Mouse (Mus musculus) common myeloid progenitor, adult 5-6 weeks (primary cell): ENCODE measurements around the gene Cfap299. TPM values are rescaled to one million over a fixed set of nuclear protein-coding genes. Genes with fewer than 3 reads are reported as not detected.
"Not testable (repeated sequence)": the region's sequence is repeated elsewhere in the genome, so short reads cannot be mapped to it uniquely, and the experiment has no call there.

Experiments used
- ATAC-seq: replicated peaks from 2 replicates; pipeline ENCODE4 v1.8.0; 2016; ENCODE audit warnings: low read depth, mild to moderate bottlenecking, moderate TSS enrichment, inconsistent platforms; ENCODE audit not compliant: poor library complexity, severe bottlenecking
- total RNA-seq: library from RNA; stranded (forward); fragments of 200-1000, 187-1606 nt; gene quantifications from 2 replicates; pipeline ENCODE4 v1.2.3, GENCODE M21; 2017

Cfap299 gene
- not detected in 2 replicates for total RNA-seq

- ATAC-seq: peak; percentile 96
Measured at GRCm38 (mm10) chr5:98328848-98329624, at the start of gene Cfap299. Gene Cfap299 (plus strand): TSS chr5:98329304.

- ATAC-seq: no peak
Measured at GRCm38 (mm10) chr5:98281993-98282392, 47.1 kb upstream of the Cfap299 start.

GRCm38 (mm10) chr5:98283696-98284478 is 45.2 kb upstream of the Cfap299 start:
- no peak for ATAC-seq

DNA sequence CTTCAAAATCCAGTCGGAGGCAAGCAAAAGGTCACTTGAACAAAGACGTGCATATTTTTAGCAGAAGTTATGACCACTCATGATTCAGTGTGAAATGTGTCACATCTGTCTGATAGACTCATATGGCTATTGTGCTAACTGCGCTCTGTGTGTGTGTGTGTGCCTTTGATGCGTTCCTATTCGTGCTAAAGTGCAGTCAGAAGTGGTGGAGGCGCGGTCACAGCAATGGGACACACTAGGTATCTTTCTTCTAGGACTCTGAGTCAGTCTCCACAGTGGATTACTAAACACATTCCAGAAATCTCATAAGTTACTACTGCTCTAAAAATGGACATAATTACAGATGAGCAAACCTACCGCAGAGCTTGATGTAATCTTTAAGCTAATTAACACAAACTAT is 38.5 kb upstream of the Cfap299 start:
- ATAC-seq: no peak

- ATAC-seq: no peak
Measured at GRCm38 (mm10) chr5:98292388-98293048, 36.6 kb upstream of the Cfap299 start.

- ATAC-seq: no peak
Measured at GRCm38 (mm10) chr5:98293049-98293715, 35.9 kb upstream of the Cfap299 start.

GRCm38 (mm10) chr5:98300079-98300478 is 29.0 kb upstream of the Cfap299 start:
- no peak for ATAC-seq

DNA sequence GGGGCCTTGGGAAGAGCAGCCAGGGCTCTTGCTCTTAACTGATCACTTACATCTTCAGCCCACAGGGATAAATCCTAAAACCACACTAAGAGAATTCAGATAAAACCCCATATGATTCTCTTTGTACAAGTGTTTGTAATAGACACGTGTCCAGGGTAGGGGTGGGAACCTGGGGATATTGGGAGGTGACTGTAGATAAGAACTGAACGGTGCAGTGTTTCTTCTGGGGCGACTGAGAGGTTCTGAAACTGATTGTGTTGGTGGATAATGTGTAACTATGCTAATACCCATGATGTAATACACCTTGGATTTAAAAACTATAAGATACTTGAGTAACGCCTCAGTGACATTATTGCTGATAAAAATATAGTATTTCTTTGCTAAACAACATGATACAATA is 23.4 kb upstream of the Cfap299 start:
- no peak for ATAC-seq

- no peak for ATAC-seq
Measured at GRCm38 (mm10) chr5:98306528-98306927, 22.6 kb upstream of the Cfap299 start.

GRCm38 (mm10) chr5:98326625-98327024 is 2.5 kb upstream of the Cfap299 start:
- no peak for ATAC-seq

DNA sequence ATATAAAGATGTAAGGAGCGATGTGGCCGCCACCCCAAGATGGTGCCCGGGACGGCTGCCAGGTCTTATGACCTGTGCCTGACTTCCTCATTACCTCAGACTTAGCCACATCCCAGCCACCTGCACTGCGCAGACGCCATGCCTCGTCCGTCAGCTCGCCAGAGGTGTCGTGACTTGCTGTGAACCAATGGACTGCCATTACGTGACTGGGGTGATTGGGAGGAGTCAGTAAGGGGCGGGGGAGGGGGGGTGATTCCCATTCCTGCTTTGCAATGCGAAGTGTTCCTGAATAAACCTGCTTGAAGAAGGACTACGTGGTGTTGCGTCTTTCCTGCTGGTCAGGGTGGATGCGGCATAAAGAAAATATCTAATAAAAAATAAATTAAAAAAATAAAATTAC is 14.6 kb downstream of the Cfap299 start:
- ATAC-seq: not testable (repeated sequence)

DNA sequence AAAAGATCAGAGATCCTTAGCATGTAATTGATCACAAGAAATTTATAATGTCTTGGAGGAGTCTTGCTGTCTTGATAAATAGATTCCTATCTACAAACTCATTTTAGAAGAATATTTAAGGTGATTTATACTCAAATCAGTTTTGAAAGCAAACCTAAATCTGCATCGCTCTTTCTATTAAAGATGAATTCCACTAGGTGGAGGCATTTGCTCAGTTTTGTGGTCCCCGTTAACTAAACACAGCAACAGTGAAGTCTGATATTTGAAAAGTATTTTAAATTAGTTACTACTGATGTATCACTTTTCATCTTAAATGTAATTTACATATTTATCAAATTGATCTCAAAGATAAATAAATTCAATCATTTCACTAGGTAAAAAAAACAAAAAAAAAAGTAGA is 15.5 kb downstream of the Cfap299 start:
- no peak for ATAC-seq

DNA sequence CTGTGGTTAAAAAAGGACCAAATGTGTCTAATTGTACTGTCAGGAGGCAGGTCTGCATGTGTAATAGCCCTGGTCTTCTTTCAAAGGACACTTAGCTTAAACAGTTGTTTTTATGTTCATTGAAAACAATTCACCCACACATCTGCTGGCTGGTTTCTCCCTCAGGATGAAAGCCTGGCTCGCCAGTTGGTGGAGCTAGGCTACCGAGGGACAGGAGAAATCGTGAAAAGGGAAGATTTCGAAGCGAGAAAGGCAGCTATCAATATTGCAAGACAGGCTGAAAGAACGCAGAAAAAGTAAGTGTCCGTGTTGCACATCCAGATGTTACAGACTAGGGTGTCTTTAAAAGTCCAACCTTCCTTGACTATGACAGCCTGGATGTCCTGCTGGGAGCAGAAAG is 17.0 kb downstream of the Cfap299 start:
- no peak for ATAC-seq

DNA sequence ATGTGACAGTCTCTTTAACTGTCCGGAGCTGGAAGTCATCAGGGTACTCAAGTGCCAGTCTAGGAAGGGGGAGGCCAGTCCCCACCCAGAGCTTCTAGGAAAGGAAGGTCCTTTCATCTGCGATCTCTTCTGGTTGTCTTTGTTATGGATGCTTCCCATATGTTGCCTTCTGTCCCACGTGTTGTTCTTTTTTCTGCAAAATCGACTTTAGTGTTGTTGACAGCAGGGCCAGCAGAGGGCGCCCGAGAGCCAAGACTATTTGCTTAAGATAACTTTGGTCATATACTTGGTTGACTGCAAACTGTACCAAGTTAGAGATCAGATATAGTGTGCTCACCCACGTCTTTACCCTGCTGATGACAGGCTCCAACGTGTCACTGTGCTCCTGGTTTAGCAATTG is 19.5 kb downstream of the Cfap299 start:
- ATAC-seq: peak; percentile 86

DNA sequence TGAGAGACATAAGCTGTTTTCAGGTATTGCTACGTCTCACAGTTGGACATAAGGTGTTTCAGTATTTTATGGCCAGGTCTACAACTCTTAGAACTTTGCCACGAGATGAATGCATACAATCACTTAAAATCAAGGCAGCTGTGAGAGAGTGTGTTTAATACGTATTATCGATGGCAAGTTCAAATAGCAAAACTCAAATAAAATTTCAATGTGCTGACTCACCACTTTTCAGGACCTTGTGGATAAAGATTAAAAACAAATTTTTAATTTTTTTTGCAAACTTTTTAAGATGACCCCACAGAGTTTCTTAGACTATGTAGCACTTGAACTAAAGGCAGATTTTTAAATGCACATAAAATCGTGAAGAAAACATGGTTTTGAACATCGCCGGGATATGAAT is 30.8 kb downstream of the Cfap299 start:
- ATAC-seq: no peak

DNA sequence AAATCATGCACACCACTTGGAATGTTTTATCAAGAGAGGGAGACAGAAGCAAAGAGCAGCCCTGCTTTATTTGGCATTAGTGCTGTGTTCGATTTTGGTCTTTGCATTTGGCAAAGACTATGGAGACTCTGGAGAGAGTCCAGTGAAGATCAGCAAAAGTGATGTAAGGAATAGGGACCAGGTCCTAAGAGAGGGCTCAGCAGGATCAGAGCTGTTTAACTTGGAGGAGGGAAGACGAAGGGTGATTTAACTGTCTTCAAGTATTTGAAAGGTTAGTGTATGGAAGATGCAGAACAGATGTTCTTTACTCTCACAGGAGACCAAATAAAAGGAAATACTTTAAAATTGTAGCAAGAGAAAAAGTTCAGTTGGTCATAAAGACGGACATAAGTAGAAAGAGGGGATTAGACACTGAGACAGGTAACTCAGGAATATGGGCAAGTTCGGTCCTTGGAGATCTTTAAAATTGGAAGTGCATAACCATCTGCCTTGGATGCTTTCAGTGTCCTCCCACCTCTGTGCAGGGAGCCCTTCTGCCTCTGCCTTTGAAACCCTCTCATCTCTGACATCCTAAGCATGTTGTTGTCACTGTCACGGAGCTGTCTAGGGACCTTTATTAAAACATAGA is 31.8 kb downstream of the Cfap299 start:
- ATAC-seq: no peak

- 0 out of 2 replicates have a peak, but pooled peaks have one; percentile 39 for ATAC-seq
Measured at GRCm38 (mm10) chr5:98363428-98363827, 34.3 kb downstream of the Cfap299 start.

DNA sequence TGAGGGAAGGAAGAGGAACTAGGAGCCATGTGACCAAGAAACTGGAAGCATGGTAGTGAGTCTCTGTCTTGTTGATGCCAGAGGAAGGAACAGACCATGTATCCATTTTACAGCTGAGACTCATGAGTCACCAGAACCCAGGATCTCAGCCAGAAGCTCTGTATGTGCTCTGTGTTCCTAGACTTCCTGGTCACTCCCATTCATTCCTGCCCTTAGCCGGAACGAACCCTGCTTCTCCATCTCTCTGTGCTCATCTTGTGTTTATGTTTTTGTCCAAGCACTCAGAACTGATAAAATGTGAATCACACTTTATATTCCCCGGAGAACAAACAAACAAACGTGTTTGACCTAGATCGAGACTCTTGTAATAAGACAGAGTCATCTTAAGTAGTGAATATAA is 36.2 kb downstream of the Cfap299 start:
- ATAC-seq: no peak

DNA sequence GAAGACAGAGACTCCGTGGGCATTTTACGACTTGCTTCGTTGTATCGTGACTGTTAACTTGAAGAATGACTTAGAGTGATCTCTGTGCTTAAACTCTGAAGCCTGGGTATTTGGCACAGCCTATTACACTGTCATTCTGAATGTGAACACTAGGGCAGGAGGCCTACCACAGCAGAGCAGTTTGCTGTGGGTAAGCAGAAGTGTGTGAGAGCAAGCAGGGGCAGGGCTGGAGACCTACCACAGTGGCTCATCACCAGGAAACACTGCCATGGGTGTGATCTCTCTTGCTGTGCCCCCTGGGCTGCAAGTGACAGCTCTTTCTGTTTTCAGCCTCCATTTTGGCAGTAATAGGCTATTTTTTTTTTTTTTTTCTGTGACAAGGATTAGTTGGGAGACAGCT is 39.7 kb downstream of the Cfap299 start:
- ATAC-seq: 0 out of 2 replicates have a peak, but pooled peaks have one; percentile 42

DNA sequence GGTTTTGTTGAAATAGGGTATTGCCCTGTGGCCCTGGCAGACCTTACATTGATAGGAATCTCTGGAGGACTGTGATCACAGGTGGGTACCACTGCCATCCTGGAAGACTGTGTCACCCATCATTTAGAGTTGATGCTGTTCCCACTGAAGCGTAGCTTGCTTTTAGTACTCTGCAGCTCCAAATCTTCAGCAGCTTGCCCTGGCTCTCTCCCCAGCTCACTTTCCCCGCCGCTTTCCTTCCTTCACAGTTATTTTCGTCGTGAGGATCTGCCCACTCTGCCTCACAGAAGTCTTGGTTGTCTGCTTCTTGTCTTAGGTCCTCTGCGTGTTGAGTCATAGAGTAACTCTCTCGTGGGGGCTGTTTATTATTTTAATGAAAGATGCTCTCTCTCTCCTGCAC is 40.3 kb downstream of the Cfap299 start:
- ATAC-seq: no peak
